Mouse (Mus musculus) spleen, adult 2 months (tissue): ENCODE measurements around the gene Map3k12.

ENCODE experiments used
- CTCF ChIP-seq: fragments of 200-500 bp; IDR thresholded peaks from 2 replicates; pipeline ENCODE4 v1.5.1; 2011; ENCODE audit warnings: mild to moderate bottlenecking, inconsistent platforms; ENCODE audit not compliant: insufficient read depth, insufficient read length, insufficient replicate concordance; ENCODE audit errors: extremely low read depth
- POLR2A ChIP-seq: fragments of 200-500 bp; IDR thresholded peaks from 2 replicates; pipeline ENCODE4 v1.6.1; 2011; ENCODE audit warnings: low read depth, low read length, inconsistent platforms

DNA sequence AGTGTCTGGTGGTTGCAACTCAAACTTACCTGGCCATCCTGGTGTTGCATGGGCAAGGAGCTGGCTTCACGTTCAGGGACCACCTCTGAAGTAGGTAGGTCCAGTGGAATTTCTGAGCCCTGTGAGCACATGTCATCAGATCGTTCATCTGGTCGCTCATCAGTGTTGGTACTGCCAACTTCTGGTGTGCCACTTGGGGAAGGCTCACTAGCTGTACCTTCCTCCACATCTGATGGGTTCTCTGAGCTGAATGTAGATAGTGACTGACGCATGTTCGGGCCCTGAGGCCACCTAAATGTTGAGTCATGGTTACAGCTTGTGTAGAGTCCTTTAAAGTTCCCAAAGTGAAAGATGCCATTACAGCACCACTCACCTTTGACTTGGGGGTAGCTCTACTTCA lies 16.4 kb downstream of the Map3k12 start:
- no peak for TF ChIP-seq POLR2A
- TF ChIP-seq CTCF = no peak
